7 mouse cellular contexts compared by ENCODE assay signal in the genomic region with DNA sequence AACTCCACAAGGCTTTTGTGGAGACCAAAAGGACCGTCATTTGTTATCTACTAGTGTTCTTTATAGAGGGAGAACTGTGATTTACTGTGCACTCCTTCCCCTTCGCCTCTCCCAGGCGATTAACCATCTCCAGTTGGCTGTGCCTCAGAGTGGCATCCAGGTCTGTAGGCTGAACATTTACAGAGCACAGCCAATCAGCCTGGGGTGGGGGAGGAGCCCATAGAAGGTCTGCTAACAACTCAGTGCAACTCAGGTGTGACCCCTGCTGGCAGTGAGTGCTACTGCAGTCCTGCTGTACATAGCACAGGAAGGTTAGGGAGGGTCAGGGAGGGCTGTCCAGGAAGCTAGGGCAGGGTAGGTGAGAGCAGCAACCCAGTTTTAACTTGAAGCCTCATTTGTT.
A peak's percentile ranks its signal among the peaks of the same experiment; 100 is the strongest.
DNase-seq lines count a peak whose midpoint lies in the region; ATAC-seq and TF ChIP-seq lines count a peak whose summit lies in the region.

No protein-coding gene starts in this region.

- H3K27me3 ChIP-seq in embryonic facial prominence, embryonic 12.5 days: no peaks in the 10 kb centered on the region
- H3K27me3 ChIP-seq in kidney, adult 2 months (replicated peaks; ENCODE audit: control insufficient read depth, insufficient read depth, low read length): no peaks in the 10 kb centered on the region
- no peaks in the 10 kb centered on the region for H3K27me3 ChIP-seq in limb, embryonic 12.5 days
- no peaks in the 10 kb centered on the region for H3K27me3 ChIP-seq in midbrain, embryonic 15.5 days (replicated peaks)
- no peaks in the 10 kb centered on the region for H3K27me3 ChIP-seq in spleen, adult 2 months (ENCODE audit: control insufficient read depth, insufficient read depth, low read length)

- H3K9me3 ChIP-seq in embryonic facial prominence, embryonic 12.5 days: no peaks in the 10 kb centered on the region
- H3K9me3 ChIP-seq in limb, embryonic 12.5 days: no peaks in the 10 kb centered on the region
- no peaks in the 10 kb centered on the region for H3K9me3 ChIP-seq in midbrain, embryonic 15.5 days

- TF ChIP-seq CTCF in kidney, adult 2 months (conservative IDR thresholded peaks at IDR 0.05; ENCODE audit: insufficient read depth, insufficient read length, low read depth, low read length): peak; percentile 100; the same call in 1 of the 2 replicates
- peak; percentile 98; the same call in 1 of the 2 replicates for TF ChIP-seq CTCF in spleen, adult 2 months (IDR thresholded peaks at IDR 0.05; ENCODE audit: extremely low read depth, insufficient read depth, insufficient read length, insufficient replicate concordance)

- no peak for TF ChIP-seq POLR2A in kidney, adult 2 months (IDR thresholded peaks at IDR 0.05; ENCODE audit: low read depth, low read length)
- TF ChIP-seq POLR2A in spleen, adult 2 months (IDR thresholded peaks at IDR 0.05; ENCODE audit: low read depth, low read length): no peak

- no peak overlapping the region for H3K9ac ChIP-seq in embryonic facial prominence, embryonic 12.5 days
- no peak overlapping the region for H3K9ac ChIP-seq in limb, embryonic 12.5 days (replicated peaks)
- no peak overlapping the region for H3K9ac ChIP-seq in midbrain, embryonic 15.5 days

- H3K27ac ChIP-seq in embryonic facial prominence, embryonic 12.5 days: no peak overlapping the region
- no peak overlapping the region for H3K27ac ChIP-seq in kidney, adult 2 months (ENCODE audit: insufficient read depth, low read depth, low read length)
- H3K27ac ChIP-seq in limb, embryonic 12.5 days: 0 out of 2 replicates have a peak overlapping the region, but pooled peaks have one; percentile 7
- H3K27ac ChIP-seq in midbrain, embryonic 15.5 days: no peak overlapping the region
- H3K27ac ChIP-seq in spleen, adult 2 months (ENCODE audit: insufficient read depth, low read length): no peak overlapping the region

- H3K4me3 ChIP-seq in embryonic facial prominence, embryonic 12.5 days: no peak overlapping the region
- H3K4me3 ChIP-seq in kidney, adult 2 months (ENCODE audit: insufficient read depth, low read depth, low read length): no peak overlapping the region
- H3K4me3 ChIP-seq in limb, embryonic 12.5 days (replicated peaks): no peak overlapping the region
- H3K4me3 ChIP-seq in midbrain, embryonic 15.5 days: no peak overlapping the region
- no peak overlapping the region for H3K4me3 ChIP-seq in spleen, adult 2 months (ENCODE audit: extremely low read depth, insufficient read depth, insufficient read length)

- H3K4me1 ChIP-seq in embryonic facial prominence, embryonic 12.5 days: peaks cover 29% of the 10 kb centered on the region
- H3K4me1 ChIP-seq in kidney, adult 2 months (ENCODE audit: control insufficient read depth, insufficient read depth, low read length): peaks cover 18% of the 10 kb centered on the region
- peaks cover 9% of the 10 kb centered on the region; the same call in 1 of the 2 replicates for H3K4me1 ChIP-seq in limb, embryonic 12.5 days (replicated peaks)
- peaks cover 15% of the 10 kb centered on the region for H3K4me1 ChIP-seq in midbrain, embryonic 15.5 days
- H3K4me1 ChIP-seq in spleen, adult 2 months (ENCODE audit: control insufficient read depth, insufficient read depth, insufficient read length): peaks cover 10% of the 10 kb centered on the region; the same call in 1 of the 2 replicates

- DNase-seq in adrenal gland, postnatal 14 days: peak; percentile 97
- peak; percentile 95 to 97 for DNase-seq in heart, adult 18-20 months
- peak; percentile 98 for DNase-seq in kidney, adult 2 months
- peak; percentile 77 to 93 for DNase-seq in spleen, adult 2 months (ENCODE audit: low read depth in 1 of 2, low spot score in 2 of 2)

- ATAC-seq in embryonic facial prominence, embryonic 12.5 days (ENCODE audit: insufficient number of reproducible peaks, insufficient read depth, low FRiP score, low TSS enrichment): peak; percentile 88
- ATAC-seq in limb, embryonic 12.5 days (ENCODE audit: insufficient number of reproducible peaks, insufficient read depth, low FRiP score, low TSS enrichment, low read depth): peak; percentile 86
- ATAC-seq in midbrain, embryonic 15.5 days (replicated peaks): peak; percentile 95

- WGBS in embryonic facial prominence, embryonic 12.5 days: 2% methylated on average over 3 of the region's 3 CpGs
- under 1% methylated on average over 3 of the region's 3 CpGs for WGBS in kidney, adult 2 months
- WGBS in limb, embryonic 12.5 days: 0% methylated on average over 3 of the region's 3 CpGs
- 4% methylated on average over 3 of the region's 3 CpGs for WGBS in midbrain, embryonic 15.5 days
- 4% methylated on average over 3 of the region's 3 CpGs for WGBS in spleen, adult 2 months

- H3K36me3 ChIP-seq in embryonic facial prominence, embryonic 12.5 days: no peaks in the 10 kb centered on the region
- no peaks in the 10 kb centered on the region for H3K36me3 ChIP-seq in kidney, adult 2 months (ENCODE audit: control insufficient read depth, insufficient read depth, low read length)
- H3K36me3 ChIP-seq in limb, embryonic 12.5 days: no peaks in the 10 kb centered on the region
- no peaks in the 10 kb centered on the region for H3K36me3 ChIP-seq in midbrain, embryonic 15.5 days (replicated peaks)
- no peaks in the 10 kb centered on the region for H3K36me3 ChIP-seq in spleen, adult 2 months (ENCODE audit: control insufficient read depth, insufficient read depth, low read length)

- H3K4me2 ChIP-seq in embryonic facial prominence, embryonic 12.5 days (replicated peaks): 0 out of 2 replicates have a peak overlapping the region, but pooled peaks have one; percentile 12
- 0 out of 2 replicates have a peak overlapping the region, but pooled peaks have one; percentile 28 for H3K4me2 ChIP-seq in limb, embryonic 12.5 days
- H3K4me2 ChIP-seq in midbrain, embryonic 15.5 days: peak overlapping the region; percentile 15; the same call in 1 of the 2 replicates
